Mouse (Mus musculus): ENCODE measurements around the gene Trpm4. TPM values are rescaled to one million over a fixed set of nuclear protein-coding genes. Genes with fewer than 3 reads are reported as not detected.

Trpm4 gene
- total and polyA plus RNA-seq, 3 experiments = 9.3 to 17.6 (median 12.0) TPM

DNA sequence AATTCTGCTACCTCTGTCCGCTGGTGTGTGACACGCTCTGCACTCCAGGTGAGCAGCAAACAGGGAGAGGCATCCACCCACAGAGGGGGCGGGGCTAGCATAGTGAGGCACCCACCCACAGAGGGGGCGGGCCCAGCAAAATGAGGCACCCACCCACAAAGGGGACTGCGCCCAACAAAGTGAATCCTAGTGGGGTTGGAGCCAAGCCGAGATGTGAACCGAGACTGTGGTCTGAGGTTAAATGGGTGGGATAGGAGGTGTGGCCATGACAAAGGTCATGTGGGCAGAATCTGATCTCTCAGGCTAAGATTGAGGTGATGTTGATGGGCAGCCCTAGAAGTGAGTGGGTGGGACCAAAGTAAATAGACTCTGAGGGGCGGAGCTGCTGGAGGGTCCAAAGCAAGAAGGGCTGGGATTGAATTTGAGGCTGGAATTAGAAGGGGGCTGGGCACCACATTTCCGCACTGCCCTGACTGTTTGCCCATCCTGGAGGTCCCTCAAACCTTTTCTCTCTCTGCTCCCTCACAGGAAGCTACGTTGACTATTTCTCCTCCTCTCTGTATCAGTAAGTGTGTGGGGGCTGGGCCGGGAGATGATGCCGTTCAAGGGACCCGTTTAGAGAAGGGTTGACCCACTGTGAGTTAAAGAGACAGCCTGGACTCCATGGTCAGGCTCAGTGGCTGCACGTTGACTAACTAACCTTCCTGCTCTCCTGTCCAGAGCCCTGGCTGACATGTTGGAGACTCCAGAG is 4.8 kb upstream of the Trpm4 start:
- dilution Hi-C loops (cut with MboI; ENCODE audit: extremely low pct_ligation_motif_present, extremely low pct_unique_long_range_greater_than_20kb, low sequenced_read_pairs) = no loop called here
- TF ChIP-seq MAX (IDR thresholded peaks at IDR 0.05; ENCODE audit: low read length) (0 out of 2 replicates have a peak, but pooled peaks have one; percentile 16), CHD2 (IDR thresholded peaks at IDR 0.05; ENCODE audit: low read length) (peak; percentile 58; the same call in 1 of the 2 replicates), TBP (conservative IDR thresholded peaks at IDR 0.05; ENCODE audit: low read depth, low read length) (no peak)

DNA sequence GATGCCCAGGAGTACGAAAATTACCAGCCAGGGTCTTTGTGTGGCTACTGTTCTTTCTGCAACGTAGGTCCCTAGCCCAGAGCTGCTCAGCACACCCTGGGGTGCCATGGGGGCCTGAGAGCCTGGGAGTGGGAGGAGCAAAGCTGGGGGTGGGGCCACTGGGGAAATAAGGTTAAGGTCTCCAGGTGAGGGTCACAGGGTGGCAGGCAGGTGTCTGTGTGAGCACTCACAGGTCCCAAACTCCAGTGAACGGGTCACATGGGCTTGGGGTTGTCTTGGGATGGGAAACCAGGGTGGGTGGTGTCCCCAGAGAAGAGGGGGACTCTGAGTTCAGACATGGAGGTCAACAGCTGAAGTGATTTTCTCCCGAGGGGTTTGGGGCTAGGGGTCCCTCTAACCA is 3.9 kb upstream of the Trpm4 start:
- H3K27ac ChIP-seq (ENCODE audit: insufficient read depth, low read depth) = no peak overlapping the region
- in situ Hi-C loops (cut with MboI; ENCODE audit: low pct_ligation_motif_present, low pct_unique_long_range_greater_than_20kb, low sequenced_read_pairs) (no loop called here), dilution Hi-C loops (cut with MboI; ENCODE audit: extremely low pct_ligation_motif_present, extremely low pct_unique_long_range_greater_than_20kb, low sequenced_read_pairs) (no loop called here)
- peaks cover 43 to 69% of the 10 kb centered on the region in 2 experiments for H3K4me1 ChIP-seq (ENCODE audit: control insufficient read depth in 1 of 2, insufficient read depth in 2 of 2)
- H3K79me2 ChIP-seq (replicated peaks; ENCODE audit: control insufficient read depth, extremely low read depth, insufficient read depth, poor library complexity, severe bottlenecking) = no peaks in the 10 kb centered on the region
- H3K27me3 ChIP-seq (replicated peaks) = peaks cover 77% of the 10 kb centered on the region
- H3K4me2 ChIP-seq (ENCODE audit: insufficient read depth, low read depth, poor library complexity, severe bottlenecking) = no peak overlapping the region
- no peak overlapping the region for H3K4me3 ChIP-seq (replicated peaks in 1 of 3; ENCODE audit: low read depth in 2 of 3, low read length in 2 of 3, poor library complexity in 1 of 3)
- H3K9ac ChIP-seq (ENCODE audit: insufficient read depth, low read depth) = no peak overlapping the region
- no peak for DNase-seq (ENCODE audit: extremely low read depth)
- peaks cover 2% of the 10 kb centered on the region for H3K9me3 ChIP-seq (replicated peaks; ENCODE audit: low read length)
- no peak for TF ChIP-seq ZMIZ1 (IDR thresholded peaks at IDR 0.05; ENCODE audit: low read depth, low read length)
- no peak for TF ChIP-seq KAT2A (IDR thresholded peaks at IDR 0.05; ENCODE audit: insufficient replicate concordance, low read length)
- no peak for TF ChIP-seq SIN3A (IDR thresholded peaks at IDR 0.05; ENCODE audit: low read length)
- TF ChIP-seq ZC3H11A (IDR thresholded peaks at IDR 0.05; ENCODE audit: low read depth, low read length) = no peak
- TF ChIP-seq CHD2 (IDR thresholded peaks at IDR 0.05; ENCODE audit: low read length) = no peak
- TF ChIP-seq JUN (IDR thresholded peaks at IDR 0.05; ENCODE audit: insufficient read depth, low read depth, low read length) = no peak
- no peak for TF ChIP-seq ZKSCAN1 (IDR thresholded peaks at IDR 0.05; ENCODE audit: borderline replicate concordance, low read depth, low read length)
- TF ChIP-seq PAX5 (IDR thresholded peaks at IDR 0.05; ENCODE audit: low read length) = no peak
- TF ChIP-seq POLR2AphosphoS2 (IDR thresholded peaks at IDR 0.05; ENCODE audit: low read depth, low read length) = no peak
- TF ChIP-seq UBTF (IDR thresholded peaks at IDR 0.05; ENCODE audit: low read depth, low read length) = no peak
- no peak for TF ChIP-seq ETS1 (conservative IDR thresholded peaks at IDR 0.05; ENCODE audit: low read depth, low read length)
- TF ChIP-seq USF2 (conservative IDR thresholded peaks at IDR 0.05; ENCODE audit: low read depth, low read length) = no peak
- TF ChIP-seq JUND (conservative IDR thresholded peaks at IDR 0.05; ENCODE audit: low read depth, low read length) = no peak
- no peak for TF ChIP-seq MYC (IDR thresholded peaks at IDR 0.05; ENCODE audit: low read depth, low read length)
- TF ChIP-seq USF1 (IDR thresholded peaks at IDR 0.05; ENCODE audit: low read depth, low read length) = no peak
- TF ChIP-seq ELF1 (IDR thresholded peaks at IDR 0.05; ENCODE audit: low read depth, low read length) = no peak
- no peaks in the 10 kb centered on the region for H3K36me3 ChIP-seq (replicated peaks in 1 of 2; ENCODE audit: control insufficient read depth in 1 of 2, insufficient read depth in 1 of 2, low read length in 1 of 2)

More for the DNA sequence above, 4.8 kb upstream of the Trpm4 start:
- no peaks in the 10 kb centered on the region for H3K79me2 ChIP-seq (replicated peaks; ENCODE audit: control insufficient read depth, extremely low read depth, insufficient read depth, poor library complexity, severe bottlenecking)
- H3K4me3 ChIP-seq (replicated peaks in 1 of 3; ENCODE audit: low read depth in 2 of 3, low read length in 2 of 3, poor library complexity in 1 of 3) = peak overlapping the region in 2 of 3 experiments; percentile 14 to 60
- no peak overlapping the region for H3K9ac ChIP-seq (ENCODE audit: insufficient read depth, low read depth)
- H3K4me2 ChIP-seq (ENCODE audit: insufficient read depth, low read depth, poor library complexity, severe bottlenecking) = peak overlapping the region; percentile 86
- no peaks in the 10 kb centered on the region for H3K36me3 ChIP-seq (replicated peaks in 1 of 2; ENCODE audit: control insufficient read depth in 1 of 2, insufficient read depth in 1 of 2, low read length in 1 of 2)
- no peak overlapping the region for H3K27ac ChIP-seq (ENCODE audit: insufficient read depth, low read depth)
- DNase-seq (ENCODE audit: extremely low read depth) = peak; percentile 44
- H3K27me3 ChIP-seq (replicated peaks) = peaks cover 72% of the 10 kb centered on the region
- peaks cover 37 to 60% of the 10 kb centered on the region in 2 experiments for H3K4me1 ChIP-seq (ENCODE audit: control insufficient read depth in 1 of 2, insufficient read depth in 2 of 2)
- in situ Hi-C loops (cut with MboI; ENCODE audit: low pct_ligation_motif_present, low pct_unique_long_range_greater_than_20kb, low sequenced_read_pairs) = no loop called here
- peaks cover 2% of the 10 kb centered on the region for H3K9me3 ChIP-seq (replicated peaks; ENCODE audit: low read length)
